Mouse (Mus musculus) forebrain, embryonic 15.5 days (tissue): ENCODE measurements around the gene Naa40. TPM values are rescaled to one million over a fixed set of nuclear protein-coding genes. Genes with fewer than 3 reads are reported as not detected.

Experiments
- ATAC-seq: fragments of 200-750 bp; cut with Nextera tagmentation; replicated peaks from 2 replicates; pipeline ENCODE4 v1.8.0; 2017; ENCODE audit warnings: mild to moderate bottlenecking, moderate TSS enrichment, moderate library complexity
- H3K27ac ChIP-seq: fragments of 300-500 bp; sonication (generic); replicated peaks from 2 replicates; pipeline ENCODE4 v1.5.1; 2015; ENCODE audit warnings: mild to moderate bottlenecking, inconsistent platforms
- H3K27me3 ChIP-seq: fragments of 300-500 bp; sonication (generic); 2 replicates; pipeline ENCODE4 v1.6.1; 2015; ENCODE audit warnings: inconsistent platforms
- H3K36me3 ChIP-seq: fragments of 300-500 bp; sonication (generic); 2 replicates; pipeline ENCODE4 v1.6.1; 2015; ENCODE audit warnings: mild to moderate bottlenecking, inconsistent platforms
- H3K4me1 ChIP-seq: fragments of 300-500 bp; sonication (generic); 2 replicates; pipeline ENCODE4 v1.6.1; 2015; ENCODE audit warnings: inconsistent platforms
- H3K4me2 ChIP-seq: fragments of 300-500 bp; sonication (generic); replicated peaks from 2 replicates; pipeline ENCODE4 v1.6.1; 2015; ENCODE audit warnings: mild to moderate bottlenecking, inconsistent platforms
- H3K4me3 ChIP-seq: fragments of 300-500 bp; sonication (generic); 2 replicates; pipeline ENCODE4 v1.5.1; 2015; ENCODE audit warnings: mild to moderate bottlenecking, inconsistent platforms
- H3K9ac ChIP-seq: fragments of 300-500 bp; sonication (generic); replicated peaks from 2 replicates; pipeline ENCODE4 v1.6.1; 2015; ENCODE audit warnings: mild to moderate bottlenecking, inconsistent platforms
- H3K9me3 ChIP-seq: fragments of 300-500 bp; sonication (generic); 2 replicates; pipeline ENCODE4 v1.6.1; 2016; ENCODE audit warnings: inconsistent platforms
- WGBS: fragments of 180-500 bp; shearing (Covaris S2); methylation state at CpG from one replicate; pipeline ENCODE4 v1.1.7; 2015; ENCODE audit warnings: mixed read lengths; 5-methylcytosine and 5-hydroxymethylcytosine counted together
- polyA plus RNA-seq: library from polyadenylated mRNA; unstranded; fragments of >200 nt; fragmentation: Nextera tagmentation; extraction: Ambion mirVana; gene quantifications from 2 replicates; pipeline ENCODE4 v1.2.1, GENCODE M21; 2015

Naa40 gene
- polyA plus RNA-seq, 1 experiment from 2014 or later = 69.2 TPM

GRCm38 (mm10) chr19:7274326-7274990 lies 33.5 kb upstream of the Naa40 start:
- H3K27ac ChIP-seq = peak overlapping the region; percentile 93
- H3K4me3 ChIP-seq = no peak overlapping the region
- H3K27me3 ChIP-seq = no peaks in the 10 kb centered on the region
- WGBS = 57% methylated on average over 13 of the region's 13 CpGs
- H3K9me3 ChIP-seq = no peaks in the 10 kb centered on the region
- H3K9ac ChIP-seq = 0 out of 2 replicates have a peak overlapping the region, but pooled peaks have one; percentile 27
- H3K4me1 ChIP-seq = peaks cover 84% of the 10 kb centered on the region
- peak overlapping the region; percentile 23 for H3K4me2 ChIP-seq
- peaks cover 62% of the 10 kb centered on the region for H3K36me3 ChIP-seq
- peak; percentile 30 for ATAC-seq

- Histone ChIP-seq H3K27me3 (no peaks in the 10 kb centered on the region), H3K9me3 (no peaks in the 10 kb centered on the region), H3K36me3 (peaks cover 62% of the 10 kb centered on the region), H3K9ac (no peak overlapping the region), H3K4me1 (peaks cover 82% of the 10 kb centered on the region), H3K4me2 (no peak overlapping the region), H3K4me3 (no peak overlapping the region), H3K27ac (peak overlapping the region; percentile 93)
- no peak for ATAC-seq
- WGBS = 85% methylated on average over 4 of the region's 4 CpGs
These were observed 32.5 kb upstream of the Naa40 start for GRCm38 (mm10) chr19:7273486-7273885.

- WGBS = 5% methylated on average over 11 of the region's 11 CpGs
- H3K4me2 ChIP-seq = peak overlapping the region; percentile 76
These were observed 28.5 kb upstream of the Naa40 start for GRCm38 (mm10) chr19:7269290-7270044.

GRCm38 (mm10) chr19:7268722-7269090 lies 27.7 kb upstream of the Naa40 start:
- H3K27ac ChIP-seq = peak overlapping the region; percentile 99
- peak overlapping the region; percentile 76 for H3K4me2 ChIP-seq
- peak overlapping the region; percentile 98 for H3K9ac ChIP-seq
- peaks cover 79% of the 10 kb centered on the region for H3K4me1 ChIP-seq
- H3K9me3 ChIP-seq = no peaks in the 10 kb centered on the region
- H3K27me3 ChIP-seq = no peaks in the 10 kb centered on the region
- peak overlapping the region; percentile 90 for H3K4me3 ChIP-seq
- peaks cover 31% of the 10 kb centered on the region for H3K36me3 ChIP-seq
- ATAC-seq = peak; percentile 8; the same call in 1 of the 2 replicates
- WGBS = under 1% methylated on average over 30 of the region's 30 CpGs

More at GRCm38 (mm10) chr19:7269290-7270044, 28.5 kb upstream of the Naa40 start:
- Histone ChIP-seq H3K4me3 (peak overlapping the region; percentile 90), H3K9ac (peak overlapping the region; percentile 98), H3K4me1 (peaks cover 83% of the 10 kb centered on the region), H3K27ac (peak overlapping the region; percentile 99), H3K27me3 (no peaks in the 10 kb centered on the region), H3K36me3 (peaks cover 39% of the 10 kb centered on the region), H3K9me3 (no peaks in the 10 kb centered on the region)
- no peak; the same call in 1 of the 2 replicates for ATAC-seq

GRCm38 (mm10) chr19:7267781-7268721 lies 27.1 kb upstream of the Naa40 start:
- WGBS = under 1% methylated on average over 90 of the region's 97 CpGs
- Histone ChIP-seq H3K9me3 (no peaks in the 10 kb centered on the region), H3K4me3 (peak overlapping the region; percentile 90), H3K9ac (peak overlapping the region; percentile 98), H3K27me3 (no peaks in the 10 kb centered on the region), H3K36me3 (peaks cover 25% of the 10 kb centered on the region), H3K27ac (peak overlapping the region; percentile 99), H3K4me2 (peak overlapping the region; percentile 76), H3K4me1 (peaks cover 79% of the 10 kb centered on the region)
- peak; percentile 55 for ATAC-seq

- peak; percentile 69 for ATAC-seq
- peak within 1 kb of the TSS; percentile 98 for H3K9ac ChIP-seq
- H3K27ac ChIP-seq = peak within 1 kb of the TSS; percentile 99
- H3K4me1 ChIP-seq = peaks cover 70% of the 10 kb centered on the region
- H3K9me3 ChIP-seq = no peaks in the 10 kb centered on the region
- peak within 1 kb of the TSS; percentile 90 for H3K4me3 ChIP-seq
- peak within 1 kb of the TSS; percentile 76 for H3K4me2 ChIP-seq
- H3K36me3 ChIP-seq = peaks cover 17% of the 10 kb centered on the region
- WGBS = under 1% methylated on average over 28 of the region's 28 CpGs
- H3K27me3 ChIP-seq = no peaks in the 10 kb centered on the region
These were observed 26.2 kb upstream of the Naa40 start, which contains the start of gene Rcor2 for GRCm38 (mm10) chr19:7267091-7267741. TSS of gene Rcor2 (plus strand) at chr19:7267325.

- no peak for ATAC-seq
- H3K4me2 ChIP-seq = peak overlapping the region; percentile 76
- peak overlapping the region; percentile 90; the same call in 1 of the 2 replicates for H3K4me3 ChIP-seq
- no peaks in the 10 kb centered on the region for H3K9me3 ChIP-seq
- 22% methylated on average over 4 of the region's 4 CpGs for WGBS
- peaks cover 63% of the 10 kb centered on the region for H3K4me1 ChIP-seq
- H3K27me3 ChIP-seq = no peaks in the 10 kb centered on the region
- H3K9ac ChIP-seq = peak overlapping the region; percentile 98
- H3K36me3 ChIP-seq = peaks cover 9% of the 10 kb centered on the region
- H3K27ac ChIP-seq = peak overlapping the region; percentile 99
These were observed 25.4 kb upstream of the Naa40 start for GRCm38 (mm10) chr19:7266421-7266831.

- 0 out of 2 replicates have a peak overlapping the region, but pooled peaks have one; percentile 11 for H3K9ac ChIP-seq
These were observed 24.7 kb upstream of the Naa40 start for GRCm38 (mm10) chr19:7265478-7266191.

GRCm38 (mm10) chr19:7264766-7265331 lies 23.9 kb upstream of the Naa40 start:
- peak overlapping the region; percentile 16; the same call in 1 of the 2 replicates for H3K9ac ChIP-seq
- H3K4me2 ChIP-seq = 0 out of 2 replicates have a peak overlapping the region, but pooled peaks have one; percentile 76

More at GRCm38 (mm10) chr19:7265478-7266191, 24.7 kb upstream of the Naa40 start:
- H3K4me3 ChIP-seq = no peak overlapping the region
- WGBS = 7% methylated on average over 14 of the region's 14 CpGs
- H3K27ac ChIP-seq = peak overlapping the region; percentile 99
- H3K27me3 ChIP-seq = no peaks in the 10 kb centered on the region
- H3K9me3 ChIP-seq = no peaks in the 10 kb centered on the region
- H3K4me1 ChIP-seq = peaks cover 55% of the 10 kb centered on the region
- peaks cover 3% of the 10 kb centered on the region; the same call in 1 of the 2 replicates for H3K36me3 ChIP-seq
- ATAC-seq = peak; percentile 20; the same call in 1 of the 2 replicates
- H3K4me2 ChIP-seq = peak overlapping the region; percentile 76

GRCm38 (mm10) chr19:7264088-7264765 lies 23.2 kb upstream of the Naa40 start:
- ATAC-seq = no peak
- Histone ChIP-seq H3K4me1 (peaks cover 41% of the 10 kb centered on the region), H3K36me3 (no peaks in the 10 kb centered on the region), H3K9ac (no peak overlapping the region), H3K27ac (peak overlapping the region; percentile 99), H3K4me2 (no peak overlapping the region), H3K4me3 (no peak overlapping the region), H3K27me3 (no peaks in the 10 kb centered on the region), H3K9me3 (no peaks in the 10 kb centered on the region)
- 7% methylated on average over 9 of the region's 9 CpGs for WGBS

More at GRCm38 (mm10) chr19:7264766-7265331, 23.9 kb upstream of the Naa40 start:
- no peak for ATAC-seq
- Histone ChIP-seq H3K27ac (peak overlapping the region; percentile 99), H3K36me3 (no peaks in the 10 kb centered on the region), H3K27me3 (no peaks in the 10 kb centered on the region), H3K9me3 (no peaks in the 10 kb centered on the region), H3K4me3 (no peak overlapping the region), H3K4me1 (peaks cover 47% of the 10 kb centered on the region)
- 14% methylated on average over 6 of the region's 6 CpGs for WGBS
